Mouse (Mus musculus): Measurements from ENCODE around the gene Tspyl3. TPM values are rescaled to one million over a fixed set of nuclear protein-coding genes. Genes with fewer than 3 reads are reported as not detected.

Gene Tspyl3
- polyA plus RNA-seq, 1 experiment from 2014 or later: 6.0 TPM

DNA sequence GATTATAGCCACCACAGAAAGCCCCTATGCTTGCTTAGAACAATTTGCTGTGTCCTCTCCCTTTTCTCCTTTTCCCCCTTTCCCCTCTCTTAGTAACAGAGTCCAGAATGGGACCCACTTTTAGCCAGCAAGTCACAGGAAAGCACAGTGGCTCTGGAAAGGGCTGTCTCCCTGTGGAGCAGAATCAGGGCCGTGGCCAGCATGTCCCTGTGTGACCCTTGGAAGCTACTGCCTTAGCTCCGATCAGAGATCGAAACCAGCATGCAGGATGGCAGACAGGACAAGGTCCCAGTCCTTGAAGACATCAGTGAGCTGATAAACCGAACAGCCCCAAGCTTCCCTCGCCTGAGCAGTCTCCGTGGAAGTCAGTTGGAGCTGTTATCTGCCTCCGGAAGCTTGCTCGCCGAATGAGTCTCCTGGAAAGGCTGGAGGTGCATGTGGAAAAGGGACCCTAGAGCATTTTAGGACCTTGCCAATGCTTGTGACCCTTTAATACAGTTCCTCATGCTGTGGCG is 7.4 kb downstream of the Tspyl3 start:
- Histone ChIP-seq H3K27ac (ENCODE audit: low read depth, low read length) (no peak overlapping the region), H3K4me1 (ENCODE audit: control insufficient read depth, insufficient read depth, low read length) (no peaks in the 10 kb centered on the region), H3K4me2 (ENCODE audit: low read depth) (no peak overlapping the region), H3K36me3 (ENCODE audit: control insufficient read depth, insufficient read depth, low read length) (no peaks in the 10 kb centered on the region), H3K27me3 (ENCODE audit: control insufficient read depth, insufficient read depth, low read length) (no peaks in the 10 kb centered on the region), H3K9me3 (ENCODE audit: control insufficient read depth, low read length) (no peaks in the 10 kb centered on the region), H3K4me3 (ENCODE audit: low read depth, low read length) (no peak overlapping the region), H3K9ac (ENCODE audit: low read length) (no peak overlapping the region)
- WGBS: 88% methylated on average over 10 of the region's 10 CpGs
- DNase-seq (ENCODE audit: low spot score): no peak
- ATAC-seq (ENCODE audit: insufficient read depth, low FRiP score, low TSS enrichment): no peak

DNA sequence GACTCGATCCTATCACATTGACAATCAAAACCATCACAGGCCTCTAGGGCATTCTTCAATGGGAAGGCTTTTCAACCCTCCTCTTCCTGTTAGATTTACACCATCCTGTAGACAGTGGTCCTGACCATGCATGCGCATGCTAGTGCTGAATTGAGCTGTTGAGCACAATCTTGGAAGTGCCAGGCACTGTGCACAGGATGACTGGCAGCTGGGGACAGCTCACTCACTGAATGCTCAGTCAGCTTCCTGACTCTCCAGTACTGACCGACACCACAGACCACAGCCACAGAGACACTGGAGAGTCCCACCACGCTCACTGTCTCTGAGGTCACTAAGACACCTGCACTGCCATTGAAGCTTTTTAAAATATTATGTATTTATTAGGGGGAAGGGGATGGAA is 9.8 kb downstream of the Tspyl3 start:
- DNase-seq (ENCODE audit: low spot score) (no peak), ATAC-seq (ENCODE audit: insufficient read depth, low FRiP score, low TSS enrichment) (no peak)
- 92% methylated on average over 4 of the region's 4 CpGs for WGBS
- Histone ChIP-seq H3K27me3 (ENCODE audit: control insufficient read depth, insufficient read depth, low read length) (no peaks in the 10 kb centered on the region), H3K4me2 (ENCODE audit: low read depth) (no peak overlapping the region), H3K9me3 (ENCODE audit: control insufficient read depth, low read length) (no peaks in the 10 kb centered on the region), H3K4me3 (ENCODE audit: low read depth, low read length) (no peak overlapping the region), H3K4me1 (ENCODE audit: control insufficient read depth, insufficient read depth, low read length) (no peaks in the 10 kb centered on the region), H3K36me3 (ENCODE audit: control insufficient read depth, insufficient read depth, low read length) (no peaks in the 10 kb centered on the region), H3K27ac (ENCODE audit: low read depth, low read length) (no peak overlapping the region), H3K9ac (ENCODE audit: low read length) (no peak overlapping the region)

DNA sequence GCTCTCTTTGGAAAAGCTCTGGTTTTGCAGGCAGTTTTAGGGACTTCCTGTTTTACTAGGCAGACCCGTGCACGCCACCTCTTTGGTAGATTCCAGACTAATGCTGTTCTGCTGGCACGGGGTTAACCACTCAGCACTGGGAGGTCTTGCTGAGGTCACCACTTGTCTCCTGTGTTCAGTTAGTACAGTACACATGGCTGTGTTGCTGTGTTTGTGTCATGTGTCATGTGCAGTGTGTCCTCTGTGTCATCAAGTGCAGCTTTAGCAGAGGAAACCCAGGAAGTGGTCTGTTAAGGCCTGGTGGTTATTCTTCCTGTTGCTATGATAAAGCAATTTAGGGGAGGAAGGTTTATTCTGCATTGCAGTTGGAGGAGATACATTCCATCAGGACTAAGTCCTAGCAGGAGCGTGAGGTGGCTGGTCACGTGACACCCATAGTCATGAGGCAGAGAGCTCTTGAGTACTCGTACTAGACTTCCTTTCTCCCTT is 10.4 kb downstream of the Tspyl3 start:
- 72% methylated on average over 6 of the region's 6 CpGs for WGBS
- no peaks in the 10 kb centered on the region for H3K9me3 ChIP-seq (ENCODE audit: control insufficient read depth, low read length)
- H3K4me1 ChIP-seq (ENCODE audit: control insufficient read depth, insufficient read depth, low read length): no peaks in the 10 kb centered on the region
- no peak overlapping the region for H3K9ac ChIP-seq (ENCODE audit: low read length)
- H3K4me3 ChIP-seq (ENCODE audit: low read depth, low read length): no peak overlapping the region
- H3K36me3 ChIP-seq (ENCODE audit: control insufficient read depth, insufficient read depth, low read length): peaks cover 1% of the 10 kb centered on the region; the same call in 1 of the 2 replicates
- H3K27me3 ChIP-seq (ENCODE audit: control insufficient read depth, insufficient read depth, low read length): no peaks in the 10 kb centered on the region
- ATAC-seq (ENCODE audit: insufficient read depth, low FRiP score, low TSS enrichment) (no peak), DNase-seq (ENCODE audit: low spot score) (no peak)
- H3K27ac ChIP-seq (ENCODE audit: low read depth, low read length): no peak overlapping the region
- H3K4me2 ChIP-seq (ENCODE audit: low read depth): no peak overlapping the region

DNA sequence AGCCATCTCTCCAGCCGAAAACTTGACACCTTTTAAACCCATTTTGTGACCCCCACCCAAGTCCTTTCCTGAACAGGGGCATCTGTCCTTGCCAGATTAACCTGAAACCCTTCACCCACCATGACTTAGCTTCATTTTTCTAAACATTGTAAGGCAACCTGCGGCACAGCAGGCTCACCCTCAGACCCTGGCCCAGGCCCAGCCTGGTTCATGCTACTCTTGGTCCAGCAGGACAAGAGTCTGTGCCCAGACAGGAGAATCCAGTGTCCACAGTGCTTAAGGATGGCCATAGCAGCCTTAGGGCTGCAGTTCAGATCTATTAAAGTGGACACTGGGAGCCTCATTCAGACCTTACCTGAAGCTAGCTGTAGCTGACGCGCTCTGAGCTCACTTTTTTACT is 11.9 kb downstream of the Tspyl3 start:
- Histone ChIP-seq H3K4me3 (ENCODE audit: low read depth, low read length) (no peak overlapping the region), H3K4me2 (ENCODE audit: low read depth) (no peak overlapping the region), H3K36me3 (ENCODE audit: control insufficient read depth, insufficient read depth, low read length) (peaks cover 11% of the 10 kb centered on the region), H3K9me3 (ENCODE audit: control insufficient read depth, low read length) (no peaks in the 10 kb centered on the region), H3K4me1 (ENCODE audit: control insufficient read depth, insufficient read depth, low read length) (no peaks in the 10 kb centered on the region), H3K27me3 (ENCODE audit: control insufficient read depth, insufficient read depth, low read length) (no peaks in the 10 kb centered on the region), H3K9ac (ENCODE audit: low read length) (no peak overlapping the region), H3K27ac (ENCODE audit: low read depth, low read length) (no peak overlapping the region)
- 94% methylated on average over 4 of the region's 4 CpGs for WGBS
- DNase-seq (ENCODE audit: low spot score) (no peak), ATAC-seq (ENCODE audit: insufficient read depth, low FRiP score, low TSS enrichment) (no peak)

DNA sequence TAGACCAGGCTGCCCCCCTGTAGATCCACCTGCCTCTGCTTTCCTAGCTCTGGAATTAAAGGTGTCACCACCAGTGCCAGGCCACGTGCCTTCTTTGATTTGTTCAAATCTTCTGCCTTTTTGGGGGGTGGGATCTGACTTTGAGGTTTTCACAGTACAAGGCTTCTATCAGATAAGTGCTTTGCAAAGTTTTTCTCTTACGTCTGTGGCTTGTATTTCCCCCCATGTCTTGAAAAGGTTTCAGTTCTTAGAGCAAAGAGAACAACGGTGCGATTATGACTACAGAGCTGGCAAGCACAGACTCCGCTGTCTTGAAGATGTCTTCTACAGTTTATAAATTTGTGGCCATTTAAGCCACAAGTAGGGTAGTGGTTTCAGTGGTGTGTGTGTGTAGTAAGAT is 13.8 kb downstream of the Tspyl3 start:
- no peak overlapping the region for H3K4me2 ChIP-seq (ENCODE audit: low read depth)
- WGBS: 96% methylated on average over 5 of the region's 5 CpGs
- H3K9me3 ChIP-seq (ENCODE audit: control insufficient read depth, low read length): no peaks in the 10 kb centered on the region
- no peak for DNase-seq (ENCODE audit: low spot score)
- H3K27me3 ChIP-seq (ENCODE audit: control insufficient read depth, insufficient read depth, low read length): no peaks in the 10 kb centered on the region
- no peak overlapping the region for H3K9ac ChIP-seq (ENCODE audit: low read length)
- H3K4me1 ChIP-seq (ENCODE audit: control insufficient read depth, insufficient read depth, low read length): no peaks in the 10 kb centered on the region
- no peak overlapping the region for H3K27ac ChIP-seq (ENCODE audit: low read depth, low read length)
- ATAC-seq (ENCODE audit: insufficient read depth, low FRiP score, low TSS enrichment): no peak
- no peak overlapping the region for H3K4me3 ChIP-seq (ENCODE audit: low read depth, low read length)
- H3K36me3 ChIP-seq (ENCODE audit: control insufficient read depth, insufficient read depth, low read length): peaks cover 11% of the 10 kb centered on the region

DNA sequence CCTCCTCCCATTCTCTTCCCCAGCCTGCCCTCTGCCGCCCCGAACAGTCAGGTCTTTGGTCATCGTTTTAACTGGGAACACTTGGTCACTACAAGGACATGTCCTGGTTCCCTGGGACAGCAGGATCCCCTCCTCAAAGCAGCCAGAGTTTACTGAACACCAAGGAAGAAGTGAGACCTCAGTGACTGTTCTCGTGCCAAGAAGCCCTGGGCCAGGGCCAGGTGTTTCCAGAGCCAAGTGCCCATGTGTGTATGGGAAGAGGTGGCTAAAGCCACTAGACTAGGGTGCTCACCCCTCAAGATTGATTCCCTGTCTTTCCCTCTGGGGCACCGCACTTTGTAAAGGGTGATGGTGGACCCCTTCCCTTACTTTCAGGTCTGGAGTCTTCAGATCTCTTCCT is 16.0 kb downstream of the Tspyl3 start:
- WGBS: 86% methylated on average over 5 of the region's 5 CpGs
- Histone ChIP-seq H3K9me3 (ENCODE audit: control insufficient read depth, low read length) (no peaks in the 10 kb centered on the region), H3K9ac (ENCODE audit: low read length) (no peak overlapping the region), H3K4me3 (ENCODE audit: low read depth, low read length) (no peak overlapping the region), H3K36me3 (ENCODE audit: control insufficient read depth, insufficient read depth, low read length) (peaks cover 13% of the 10 kb centered on the region), H3K4me1 (ENCODE audit: control insufficient read depth, insufficient read depth, low read length) (no peaks in the 10 kb centered on the region), H3K4me2 (ENCODE audit: low read depth) (no peak overlapping the region), H3K27me3 (ENCODE audit: control insufficient read depth, insufficient read depth, low read length) (no peaks in the 10 kb centered on the region), H3K27ac (ENCODE audit: low read depth, low read length) (no peak overlapping the region)
- DNase-seq (ENCODE audit: low spot score) (no peak), ATAC-seq (ENCODE audit: insufficient read depth, low FRiP score, low TSS enrichment) (no peak)

DNA sequence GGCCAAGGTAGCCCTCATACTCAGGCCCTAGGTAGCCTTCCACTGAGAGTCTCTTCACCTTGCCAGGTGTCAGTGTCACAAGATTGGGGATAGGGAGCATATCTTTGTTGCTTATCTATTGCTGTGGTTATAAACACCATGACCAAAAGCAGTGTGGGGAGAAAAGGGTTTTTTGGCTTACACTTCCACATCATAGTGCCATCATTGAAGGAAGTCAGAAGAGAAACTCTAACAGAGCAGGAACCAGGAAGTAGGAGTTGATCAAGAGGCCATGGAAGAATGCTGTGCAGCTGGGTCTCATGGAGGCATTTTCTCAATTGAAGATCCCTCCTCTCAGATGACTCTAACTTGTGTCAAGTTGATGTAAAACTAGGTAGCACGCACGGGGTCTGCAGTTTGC is 17.1 kb downstream of the Tspyl3 start:
- H3K27ac ChIP-seq (ENCODE audit: low read depth, low read length): no peak overlapping the region
- no peaks in the 10 kb centered on the region for H3K4me1 ChIP-seq (ENCODE audit: control insufficient read depth, insufficient read depth, low read length)
- ATAC-seq (ENCODE audit: insufficient read depth, low FRiP score, low TSS enrichment): no peak
- no peaks in the 10 kb centered on the region for H3K27me3 ChIP-seq (ENCODE audit: control insufficient read depth, insufficient read depth, low read length)
- no peak for DNase-seq (ENCODE audit: low spot score)
- no peak overlapping the region for H3K9ac ChIP-seq (ENCODE audit: low read length)
- H3K4me2 ChIP-seq (ENCODE audit: low read depth): no peak overlapping the region
- H3K36me3 ChIP-seq (ENCODE audit: control insufficient read depth, insufficient read depth, low read length): peaks cover 13% of the 10 kb centered on the region
- no peak overlapping the region for H3K4me3 ChIP-seq (ENCODE audit: low read depth, low read length)
- WGBS: 94% methylated on average over 2 of the region's 2 CpGs
- H3K9me3 ChIP-seq (ENCODE audit: control insufficient read depth, low read length): no peaks in the 10 kb centered on the region

DNA sequence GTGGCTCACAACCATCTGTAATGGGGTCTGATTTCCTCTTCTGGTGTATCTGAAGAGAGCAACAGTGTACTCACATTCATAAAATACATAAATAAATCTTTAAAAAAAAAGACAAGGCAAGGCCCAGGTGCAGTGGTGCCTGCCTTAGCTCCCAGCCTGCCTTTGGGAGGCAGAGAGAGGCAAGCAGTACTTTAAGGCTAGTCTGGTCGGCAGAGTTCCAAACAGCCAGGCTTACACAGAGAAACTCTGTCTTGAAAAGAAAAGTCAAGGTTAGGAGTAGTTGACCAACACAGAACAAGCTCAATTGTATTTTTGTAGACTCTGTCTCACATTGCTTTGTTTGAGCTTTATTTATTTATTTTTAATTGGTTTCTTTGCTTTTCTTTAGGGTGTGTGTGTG is 22.5 kb downstream of the Tspyl3 start:
- WGBS: 71% methylated on average over 1 of the region's 1 CpGs
- Histone ChIP-seq H3K4me3 (ENCODE audit: low read depth, low read length) (no peak overlapping the region), H3K27ac (ENCODE audit: low read depth, low read length) (no peak overlapping the region), H3K9ac (ENCODE audit: low read length) (no peak overlapping the region), H3K4me2 (ENCODE audit: low read depth) (no peak overlapping the region), H3K9me3 (ENCODE audit: control insufficient read depth, low read length) (no peaks in the 10 kb centered on the region), H3K36me3 (ENCODE audit: control insufficient read depth, insufficient read depth, low read length) (peaks cover 13% of the 10 kb centered on the region), H3K27me3 (ENCODE audit: control insufficient read depth, insufficient read depth, low read length) (no peaks in the 10 kb centered on the region), H3K4me1 (ENCODE audit: control insufficient read depth, insufficient read depth, low read length) (no peaks in the 10 kb centered on the region)
- ATAC-seq (ENCODE audit: insufficient read depth, low FRiP score, low TSS enrichment) (no peak), DNase-seq (ENCODE audit: low spot score) (no peak)

DNA sequence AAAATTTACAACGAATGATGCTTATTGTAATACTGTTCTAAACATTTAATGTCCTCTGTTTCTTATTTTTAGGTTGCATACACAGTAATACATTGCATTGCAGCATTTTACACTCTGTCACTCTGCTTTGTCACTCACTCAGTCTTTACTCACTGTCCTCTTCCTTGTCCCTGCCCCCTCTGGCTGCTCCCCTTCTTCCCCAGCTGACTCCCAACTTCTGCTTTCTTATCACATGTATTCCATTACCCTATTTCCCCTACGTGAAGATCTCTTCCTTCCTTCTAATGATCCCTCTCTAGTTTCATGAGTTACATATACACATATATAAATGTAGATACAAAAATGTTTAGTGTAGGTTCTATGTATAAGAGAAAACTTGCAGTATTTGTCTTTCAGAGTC is 26.1 kb downstream of the Tspyl3 start:
- Histone ChIP-seq H3K4me2 (ENCODE audit: low read depth) (no peak overlapping the region), H3K9ac (ENCODE audit: low read length) (no peak overlapping the region), H3K36me3 (ENCODE audit: control insufficient read depth, insufficient read depth, low read length) (peaks cover 13% of the 10 kb centered on the region), H3K27me3 (ENCODE audit: control insufficient read depth, insufficient read depth, low read length) (no peaks in the 10 kb centered on the region), H3K4me1 (ENCODE audit: control insufficient read depth, insufficient read depth, low read length) (no peaks in the 10 kb centered on the region), H3K4me3 (ENCODE audit: low read depth, low read length) (no peak overlapping the region), H3K27ac (ENCODE audit: low read depth, low read length) (no peak overlapping the region), H3K9me3 (ENCODE audit: control insufficient read depth, low read length) (no peaks in the 10 kb centered on the region)
- ATAC-seq (ENCODE audit: insufficient read depth, low FRiP score, low TSS enrichment) (no peak), DNase-seq (ENCODE audit: low spot score) (no peak)
- WGBS: 89% methylated on average over 2 of the region's 2 CpGs

Data from neural tube, embryonic 11.5 days (tissue).